In genomic region chr6:48589194-48589750, GRCm38 (mm10) we compare ENCODE assay signal across 17 mouse cellular contexts. TPM values are rescaled to one million over a fixed set of nuclear protein-coding genes. Genes with fewer than 3 reads are reported as not detected.
DNase-seq lines count a peak whose midpoint lies in the region; ATAC-seq and TF ChIP-seq lines count a peak whose summit lies in the region.
"Had no signal": no experiment of that assay in that cellular context is flagged by ENCODE, and none has a peak within 500 bp of the region (broad histone marks: within the 10 kb centered on the region; RNA-seq: fewer than 3 reads in every experiment).

Gene Gm45021 (plus strand): TSS chr6:48589610.

- DNase-seq in heart, adult 2 months = no peak
- peak; percentile 62 for DNase-seq in kidney, postnatal 0 days (ENCODE audit: low spot score)
- DNase-seq in kidney, adult 18-20 months = no peak
- DNase-seq in thymus, postnatal 25 days = peak; percentile 11
- DNase-seq in thymus, postnatal 4 days = no peak
- DNase-seq in spleen, postnatal 14 days (ENCODE audit: low spot score in 2 of 2) = no peak
- DNase-seq in gastrocnemius, postnatal 4 days (ENCODE audit: low spot score in 2 of 2) = no peak
- DNase-seq: adrenal gland, postnatal 36 days; cerebellum, postnatal 36 days; heart, adult 11 months; right cerebral cortex, postnatal 4 days had no signal

- TF ChIP-seq CTCF in heart, adult 2 months (IDR thresholded peaks at IDR 0.05) = no peak
- TF ChIP-seq CTCF in kidney, postnatal 0 days (IDR thresholded peaks at IDR 0.05; ENCODE audit: low read depth) = no peak

- no peak for ATAC-seq in heart, embryonic 11.5 days (replicated peaks; ENCODE audit: insufficient number of reproducible peaks, low FRiP score, low TSS enrichment)
- no peak for ATAC-seq in kidney, postnatal 0 days (replicated peaks; ENCODE audit: low FRiP score, low read depth)

- H3K4me1 ChIP-seq in heart, embryonic 11.5 days (ENCODE audit: control insufficient read depth, insufficient read depth, low read length) = peaks cover 9% of the 10 kb centered on the region
- no peaks in the 10 kb centered on the region for H3K4me1 ChIP-seq in heart, adult 2 months (ENCODE audit: control insufficient read depth, insufficient read depth, low read length)
- peaks cover 5% of the 10 kb centered on the region; the same call in 1 of the 2 replicates for H3K4me1 ChIP-seq in kidney, postnatal 0 days (replicated peaks; ENCODE audit: insufficient read depth, low read length)

- H3K36me3 ChIP-seq in heart, embryonic 11.5 days (ENCODE audit: control insufficient read depth, insufficient read depth, low read length) = no peaks in the 10 kb centered on the region
- H3K36me3 ChIP-seq in heart, adult 2 months (ENCODE audit: control insufficient read depth, insufficient read depth, low read length) = no peaks in the 10 kb centered on the region
- H3K36me3 ChIP-seq in kidney, postnatal 0 days (ENCODE audit: insufficient read depth, low read length) = no peaks in the 10 kb centered on the region

- H3K9ac ChIP-seq in heart, embryonic 11.5 days (ENCODE audit: low read depth, low read length) = peak within 1 kb of the TSS; percentile 59; the same call in 1 of the 2 replicates
- no peak within 1 kb of the TSS for H3K9ac ChIP-seq in heart, adult 2 months (ENCODE audit: low read depth, low read length)
- no peak within 1 kb of the TSS for H3K9ac ChIP-seq in kidney, postnatal 0 days (ENCODE audit: low read depth, low read length)
- H3K9ac ChIP-seq: liver, embryonic 14.5 days had no signal

- peak within 1 kb of the TSS; percentile 20 for H3K4me2 ChIP-seq in heart, embryonic 11.5 days
- H3K4me2 ChIP-seq in kidney, postnatal 0 days (ENCODE audit: low read length) = no peak within 1 kb of the TSS

- no peaks in the 10 kb centered on the region for H3K79me2 ChIP-seq in heart, adult 2 months (replicated peaks; ENCODE audit: control insufficient read depth, insufficient read depth, low read length)

- no peak within 1 kb of the TSS for H3K4me3 ChIP-seq in heart, embryonic 11.5 days (ENCODE audit: low read depth, low read length)
- H3K4me3 ChIP-seq in heart, adult 2 months = no peak within 1 kb of the TSS
- H3K4me3 ChIP-seq in kidney, postnatal 0 days (replicated peaks; ENCODE audit: low read depth, low read length) = no peak within 1 kb of the TSS
- H3K4me3 ChIP-seq: erythroblast, embryonic 14.5 days; myocyte had no signal

- 19% methylated on average over 6 of the region's 6 CpGs for WGBS in heart, embryonic 11.5 days (ENCODE audit: insufficient replicate concordance)
- 14% methylated on average over 6 of the region's 6 CpGs for WGBS in heart, adult 2 months
- WGBS in kidney, postnatal 0 days = 9% methylated on average over 6 of the region's 6 CpGs

- H3K9me3 ChIP-seq in heart, embryonic 11.5 days (replicated peaks; ENCODE audit: control insufficient read depth, low read length) = no peaks in the 10 kb centered on the region
- no peaks in the 10 kb centered on the region for H3K9me3 ChIP-seq in kidney, postnatal 0 days (replicated peaks; ENCODE audit: low read length)

- H3K27me3 ChIP-seq in heart, embryonic 11.5 days (ENCODE audit: control insufficient read depth, insufficient read depth, low read length) = no peaks in the 10 kb centered on the region
- no peaks in the 10 kb centered on the region for H3K27me3 ChIP-seq in heart, adult 2 months (ENCODE audit: control insufficient read depth, insufficient read depth, low read length)
- H3K27me3 ChIP-seq in kidney, postnatal 0 days (ENCODE audit: insufficient read depth, low read length) = no peaks in the 10 kb centered on the region

- intact Hi-C loops in heart, adult 2 months (cut with DNase I) = no loop called here

- H3K27ac ChIP-seq in heart, embryonic 11.5 days (ENCODE audit: low read depth, low read length) = peak within 1 kb of the TSS; percentile 85
- no peak within 1 kb of the TSS; the same call in 1 of the 2 replicates for H3K27ac ChIP-seq in heart, adult 2 months
- H3K27ac ChIP-seq in kidney, postnatal 0 days = 0 out of 2 replicates have a peak within 1 kb of the TSS, but pooled peaks have one; percentile 9
- H3K27ac ChIP-seq: liver, embryonic 14.5 days had no signal

- TF ChIP-seq EP300 in heart, adult 2 months (IDR thresholded peaks at IDR 0.05; ENCODE audit: insufficient read depth, low read depth, low read length) = no peak

- no peak for TF ChIP-seq POLR2A in heart, adult 2 months (IDR thresholded peaks at IDR 0.05; ENCODE audit: insufficient read depth, low read depth, low read length)

RNA-seq across cellular contexts. Expression of gene Gm45021, which starts in this region (rescaled TPM):
- 0.77 and 1.3 TPM in 2 replicates for polyA plus RNA-seq in heart, embryonic 11.5 days (2014; fragmentation: Nextera tagmentation; extraction: Ambion mirVana)
- not detected for total RNA-seq in heart, adult 2 months (2021)
- not detected in 2 replicates for polyA plus RNA-seq in heart, adult 2 months (2012; rRNA removed)
- 0.38 TPM in 1 of 2 replicates, not detected in the other for polyA plus RNA-seq in kidney, postnatal 0 days (2015; fragmentation: Nextera tagmentation; extraction: Ambion mirVana)
- not detected for total RNA-seq in gastrocnemius, postnatal 4 days (2021)
- total RNA-seq: adrenal gland, postnatal 36 days; MEL had no signal
- polyA plus RNA-seq: C2C12; erythroblast, embryonic 14.5 days; liver, embryonic 14.5 days; myocyte had no signal

Comparison
In these comparisons a context has a peak if more than half of its experiments do, and no peak if none do; other contexts are left out.
1. Peak in DNase-seq and H3K27ac ChIP-seq in kidney, postnatal 0 days; RNA of the gene not detected or under 1 TPM.